Mouse (Mus musculus) central nervous system, embryonic 18 days (tissue): Measurements from ENCODE around the gene Olfr893. TPM values are rescaled to one million over a fixed set of nuclear protein-coding genes. Genes with fewer than 3 reads are reported as not detected.

Experiments
- polyA plus RNA-seq: library from polyadenylated mRNA; depleted of rRNA; stranded (reverse); fragments of >200 nt; gene quantifications from 2 replicates; pipeline ENCODE4 v1.2.3, GENCODE M21; 2012; rRNA removed

Gene Olfr893
- not detected in 2 replicates for polyA plus RNA-seq

GRCm38 (mm10) chr9:38208065-38208464, at the start of gene Olfr893:
TSS of gene Olfr893 (plus strand) at chr9:38208365.

DNA sequence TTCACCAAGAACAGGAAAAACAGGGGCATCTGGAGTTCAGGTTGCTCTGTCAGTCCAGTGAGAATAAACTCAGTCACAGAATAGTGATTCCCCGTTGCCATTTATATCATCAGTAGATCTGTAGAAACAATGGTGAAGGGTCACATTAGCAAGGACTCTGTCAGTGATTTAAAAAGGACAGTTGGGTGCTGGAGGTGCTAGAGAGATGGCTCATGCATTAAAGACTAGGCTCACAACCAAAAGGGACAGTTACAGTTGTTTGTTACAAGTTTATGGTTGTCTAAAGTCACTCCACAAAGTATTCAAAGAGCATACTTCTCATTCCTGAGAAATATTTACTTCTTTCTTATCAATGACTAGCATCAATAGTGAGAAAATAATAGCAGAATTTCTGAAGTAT, 27.4 kb upstream of the Olfr893 start, which contains the start of gene Olfr891:
Gene Olfr891 (minus strand): TSS at position 101 of the 400 bp plus-strand sequence.

DNA sequence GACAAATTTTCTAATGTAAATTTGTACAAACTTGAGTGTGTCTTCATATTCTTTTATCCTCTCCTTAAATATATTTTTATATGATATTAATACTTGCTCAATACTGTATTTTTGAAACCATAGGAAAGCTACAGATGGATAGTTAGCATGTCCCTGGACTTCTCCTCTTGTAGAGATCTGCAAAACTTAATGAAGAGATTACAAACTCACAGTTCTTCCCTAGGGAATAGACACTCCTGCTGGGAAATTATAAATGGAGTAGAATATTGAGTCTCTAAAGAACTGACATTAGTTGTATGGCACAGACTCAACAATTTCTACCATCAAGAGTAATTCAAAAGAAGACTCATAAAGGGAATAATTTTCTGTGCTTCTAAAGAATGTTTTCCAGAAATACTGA, 9.6 kb downstream of the Olfr893 start, which contains the start of gene Olfr894:
Gene Olfr894 (plus strand): TSS at position 301 of the 400 bp plus-strand sequence.

GRCm38 (mm10) chr9:38252474-38252873, 44.3 kb downstream of the Olfr893 start, which contains the start of gene Olfr143:
TSS of gene Olfr143 (plus strand) at chr9:38252774.

Other genes starting within 250 kb of the Olfr893 start
- gene Olfr881, start 216.5 kb upstream of the Olfr893 start, polyA plus RNA-seq: not detected in 2 replicates
- gene Olfr883, start 182.6 kb upstream of the Olfr893 start, polyA plus RNA-seq: not detected in 2 replicates
- not detected in 2 replicates for gene Olfr884, start 161.8 kb upstream of the Olfr893 start, polyA plus RNA-seq
- gene Olfr885, start 147.0 kb upstream of the Olfr893 start, polyA plus RNA-seq: not detected in 2 replicates
- not detected in 2 replicates for gene Olfr887, start 124.3 kb upstream of the Olfr893 start, polyA plus RNA-seq
- gene Olfr888, start 100.2 kb upstream of the Olfr893 start, polyA plus RNA-seq: not detected in 2 replicates
- gene Olfr889, start 93.2 kb upstream of the Olfr893 start, polyA plus RNA-seq: not detected in 2 replicates
- gene Olfr890, start 65.8 kb upstream of the Olfr893 start, polyA plus RNA-seq: not detected in 2 replicates
- gene Olfr891, start 27.5 kb upstream of the Olfr893 start, polyA plus RNA-seq: not detected in 2 replicates
- gene Olfr894, start 9.7 kb downstream of the Olfr893 start, polyA plus RNA-seq: not detected in 2 replicates
- gene Olfr143, start 44.4 kb downstream of the Olfr893 start, polyA plus RNA-seq: not detected in 2 replicates
- not detected in 2 replicates for gene Olfr895, start 59.5 kb downstream of the Olfr893 start, polyA plus RNA-seq
- gene Olfr896-ps1, start 82.7 kb downstream of the Olfr893 start, polyA plus RNA-seq: not detected in 2 replicates
- gene Olfr25, start 120.7 kb downstream of the Olfr893 start, polyA plus RNA-seq: not detected in 2 replicates
- not detected in 2 replicates for gene Olfr898, start 140.0 kb downstream of the Olfr893 start, polyA plus RNA-seq
- gene Olfr250, start 158.5 kb downstream of the Olfr893 start, polyA plus RNA-seq: not detected in 2 replicates
- gene Olfr251, start 168.7 kb downstream of the Olfr893 start, polyA plus RNA-seq: not detected in 2 replicates
- not detected in 2 replicates for gene Olfr147, start 193.3 kb downstream of the Olfr893 start, polyA plus RNA-seq
- not detected in 2 replicates for gene Olfr901, start 221.1 kb downstream of the Olfr893 start, polyA plus RNA-seq
- gene Olfr902, start 239.3 kb downstream of the Olfr893 start, polyA plus RNA-seq: not detected in 2 replicates